Mouse (Mus musculus): Measurements from ENCODE around the gene Cbx5. TPM values are rescaled to one million over a fixed set of nuclear protein-coding genes. Genes with fewer than 3 reads are reported as not detected.
"Not testable (repeated sequence)": the region's sequence is repeated elsewhere in the genome, so short reads cannot be mapped to it uniquely, and the experiment has no call there.

The Cbx5 gene
- polyA plus RNA-seq, 1 experiment from 2014 or later, result 143 TPM

DNA sequence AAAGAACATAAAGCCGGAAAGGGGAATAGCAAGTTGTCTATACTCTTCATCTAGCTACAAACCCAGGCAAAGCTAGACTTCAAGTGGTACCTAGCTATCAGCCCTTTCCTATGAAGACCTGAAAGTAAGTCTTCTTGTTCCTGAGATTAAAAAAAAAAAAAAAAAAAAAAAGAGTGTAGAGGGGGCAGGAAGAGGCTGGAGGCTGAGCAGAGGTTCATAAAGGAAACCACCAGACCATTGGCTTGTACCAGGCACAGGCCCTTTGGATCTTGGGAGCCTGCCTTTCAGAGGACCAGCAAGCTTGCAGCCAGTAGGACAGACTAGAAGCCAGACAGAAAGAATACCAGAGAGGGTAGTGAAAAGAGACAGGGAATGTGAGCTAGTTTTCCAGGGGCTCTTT lies 13.7 kb upstream of the Cbx5 start:
- Histone ChIP-seq H3K4me2 (ENCODE audit: low read depth, low read length) (no peak overlapping the region), H3K4me3 (ENCODE audit: low read depth, low read length) (no peak overlapping the region), H3K4me1 (ENCODE audit: control insufficient read depth, insufficient read depth, low read length) (peaks cover 7% of the 10 kb centered on the region), H3K27ac (ENCODE audit: low read depth, low read length) (no peak overlapping the region), H3K9me3 (ENCODE audit: control insufficient read depth, low read length) (no peaks in the 10 kb centered on the region), H3K27me3 (ENCODE audit: control insufficient read depth, insufficient read depth, low read length) (no peaks in the 10 kb centered on the region), H3K9ac (replicated peaks; ENCODE audit: low read depth, low read length) (no peak overlapping the region), H3K36me3 (ENCODE audit: control insufficient read depth, insufficient read depth, low read length) (peaks cover 6% of the 10 kb centered on the region)
- no peak for ATAC-seq (ENCODE audit: low read depth)
- 97% methylated on average over 1 of the region's 1 CpGs for WGBS

DNA sequence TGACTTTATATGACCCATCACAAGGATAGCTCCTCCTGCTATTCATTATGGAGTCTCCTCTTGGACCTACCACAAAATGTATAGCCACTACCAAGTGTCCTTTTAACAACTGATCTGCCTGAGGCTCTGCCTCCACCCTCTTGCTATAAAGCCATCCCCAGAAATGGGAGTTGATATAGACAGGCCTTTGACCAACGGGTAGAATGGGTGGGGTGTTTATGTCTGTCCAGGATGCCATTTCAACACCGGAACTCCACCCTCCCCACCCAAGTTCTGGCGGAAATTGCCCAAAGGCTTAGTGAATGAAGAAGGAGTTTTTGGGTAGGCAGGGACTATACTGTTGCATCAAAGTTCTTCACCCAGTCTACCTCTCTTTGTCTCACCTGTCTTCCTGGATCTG lies 13.0 kb upstream of the Cbx5 start:
- Histone ChIP-seq H3K27ac (ENCODE audit: low read depth, low read length) (no peak overlapping the region), H3K9me3 (ENCODE audit: control insufficient read depth, low read length) (no peaks in the 10 kb centered on the region), H3K36me3 (ENCODE audit: control insufficient read depth, insufficient read depth, low read length) (peaks cover 13% of the 10 kb centered on the region), H3K9ac (replicated peaks; ENCODE audit: low read depth, low read length) (no peak overlapping the region), H3K27me3 (ENCODE audit: control insufficient read depth, insufficient read depth, low read length) (no peaks in the 10 kb centered on the region), H3K4me1 (ENCODE audit: control insufficient read depth, insufficient read depth, low read length) (peaks cover 7% of the 10 kb centered on the region), H3K4me2 (ENCODE audit: low read depth, low read length) (no peak overlapping the region), H3K4me3 (ENCODE audit: low read depth, low read length) (no peak overlapping the region)
- no peak for ATAC-seq (ENCODE audit: low read depth)
- 92% methylated on average over 3 of the region's 3 CpGs for WGBS

- 75% methylated on average over 1 of the region's 1 CpGs for WGBS
- no peak overlapping the region for H3K4me2 ChIP-seq (ENCODE audit: low read depth, low read length)
- no peaks in the 10 kb centered on the region for H3K9me3 ChIP-seq (ENCODE audit: control insufficient read depth, low read length)
- no peaks in the 10 kb centered on the region for H3K27me3 ChIP-seq (ENCODE audit: control insufficient read depth, insufficient read depth, low read length)
- H3K27ac ChIP-seq (ENCODE audit: low read depth, low read length), result no peak overlapping the region
- H3K4me1 ChIP-seq (ENCODE audit: control insufficient read depth, insufficient read depth, low read length), result peaks cover 7% of the 10 kb centered on the region
- no peak for ATAC-seq (ENCODE audit: low read depth)
- H3K36me3 ChIP-seq (ENCODE audit: control insufficient read depth, insufficient read depth, low read length), result peaks cover 24% of the 10 kb centered on the region
- H3K4me3 ChIP-seq (ENCODE audit: low read depth, low read length), result no peak overlapping the region
- no peak overlapping the region for H3K9ac ChIP-seq (replicated peaks; ENCODE audit: low read depth, low read length)
Observed at GRCm38 (mm10) chr15:103251595-103251994, 12.0 kb upstream of the Cbx5 start.

DNA sequence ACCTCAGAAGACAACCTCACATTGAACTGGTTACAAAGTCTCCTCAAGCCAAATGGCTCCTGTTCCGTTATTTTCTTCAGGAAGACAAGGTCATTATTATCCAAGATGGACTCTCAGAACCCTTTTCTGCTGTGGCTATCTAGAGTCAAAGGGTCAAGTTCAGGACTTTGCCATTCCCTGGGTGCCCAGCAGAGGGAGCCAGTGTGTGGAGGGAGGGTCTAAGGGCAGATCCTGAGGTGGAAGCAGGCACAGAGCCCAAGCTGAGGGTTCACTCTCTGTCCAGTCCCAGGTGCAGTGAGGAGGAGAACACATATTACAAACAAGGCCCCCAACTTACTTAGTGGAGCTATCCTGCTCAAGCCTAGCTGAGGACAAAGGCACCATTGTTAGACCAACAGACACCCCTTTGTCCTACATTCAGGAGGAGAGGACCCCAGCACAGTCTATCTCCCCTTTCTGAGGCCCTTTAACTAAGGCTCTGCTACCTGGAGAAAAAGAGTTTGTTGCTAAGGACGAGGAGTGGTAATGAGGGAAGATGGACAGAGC lies 10.7 kb upstream of the Cbx5 start:
- 0 out of 2 replicates have a peak, but pooled peaks have one; percentile 35 for ATAC-seq (ENCODE audit: low read depth)
- peaks cover 36% of the 10 kb centered on the region for H3K36me3 ChIP-seq (ENCODE audit: control insufficient read depth, insufficient read depth, low read length)
- peaks cover 7% of the 10 kb centered on the region for H3K4me1 ChIP-seq (ENCODE audit: control insufficient read depth, insufficient read depth, low read length)
- WGBS, result 21% methylated on average over 2 of the region's 2 CpGs
- H3K9ac ChIP-seq (replicated peaks; ENCODE audit: low read depth, low read length), result no peak overlapping the region
- no peaks in the 10 kb centered on the region for H3K27me3 ChIP-seq (ENCODE audit: control insufficient read depth, insufficient read depth, low read length)
- H3K4me2 ChIP-seq (ENCODE audit: low read depth, low read length), result no peak overlapping the region
- no peaks in the 10 kb centered on the region for H3K9me3 ChIP-seq (ENCODE audit: control insufficient read depth, low read length)
- no peak overlapping the region for H3K4me3 ChIP-seq (ENCODE audit: low read depth, low read length)
- H3K27ac ChIP-seq (ENCODE audit: low read depth, low read length), result no peak overlapping the region

GRCm38 (mm10) chr15:103249511-103249910 lies 9.9 kb upstream of the Cbx5 start:
- H3K27ac ChIP-seq (ENCODE audit: low read depth, low read length); H3K27me3 ChIP-seq (ENCODE audit: control insufficient read depth, insufficient read depth, low read length); H3K4me3 ChIP-seq (ENCODE audit: low read depth, low read length); H3K4me2 ChIP-seq (ENCODE audit: low read depth, low read length); H3K9ac ChIP-seq (replicated peaks; ENCODE audit: low read depth, low read length); H3K4me1 ChIP-seq (ENCODE audit: control insufficient read depth, insufficient read depth, low read length); ATAC-seq (ENCODE audit: low read depth); H3K9me3 ChIP-seq (ENCODE audit: control insufficient read depth, low read length): not testable (repeated sequence)
- H3K36me3 ChIP-seq (ENCODE audit: control insufficient read depth, insufficient read depth, low read length), result peaks cover 40% of the 10 kb centered on the region
- 91% methylated on average over 6 of the region's 6 CpGs for WGBS

DNA sequence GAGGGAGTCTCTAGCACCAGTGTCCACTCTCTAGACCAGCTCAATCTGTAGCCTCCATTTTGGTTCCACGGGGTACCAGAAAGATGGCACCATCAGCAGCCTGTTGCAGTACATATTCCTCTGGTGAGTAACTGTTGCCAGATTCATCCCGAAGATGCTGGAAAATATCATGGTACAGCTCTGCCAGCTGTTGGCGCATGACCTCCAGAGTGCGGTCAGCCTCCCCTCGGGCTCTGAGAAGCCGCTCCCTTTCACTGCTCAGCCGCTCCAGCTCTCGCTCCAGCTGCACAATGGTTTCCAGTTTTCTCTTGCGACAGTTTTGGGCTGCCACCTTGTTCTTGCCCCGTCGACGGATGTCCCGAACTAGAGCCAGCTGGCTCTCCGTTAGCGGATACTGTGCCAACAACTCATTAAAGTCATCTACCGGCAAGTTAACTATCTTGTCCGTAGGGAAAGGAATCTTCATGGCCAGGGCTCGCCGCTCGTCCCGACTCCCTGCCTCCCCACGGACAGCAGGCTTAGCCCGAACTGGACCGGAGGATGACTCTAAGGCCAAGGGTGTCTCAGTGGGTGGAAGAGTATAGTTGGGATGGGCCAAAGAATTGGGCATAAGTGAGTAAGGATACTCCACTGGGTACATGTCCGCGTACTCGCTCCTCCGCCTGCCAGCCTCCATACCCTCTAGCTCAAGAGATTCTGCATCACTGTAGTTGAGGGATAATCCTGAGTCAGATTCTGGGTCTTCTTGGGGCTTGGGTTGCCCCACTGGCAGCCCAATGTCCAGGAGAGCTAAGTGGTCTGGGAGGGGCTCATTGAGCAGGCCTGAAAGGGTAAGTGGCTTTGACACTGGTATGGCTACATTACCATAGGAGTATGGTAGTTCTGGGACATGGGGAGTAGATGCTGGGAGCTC lies 9.0 kb upstream of the Cbx5 start:
- Histone ChIP-seq H3K4me3 (ENCODE audit: low read depth, low read length) (no peak overlapping the region), H3K36me3 (ENCODE audit: control insufficient read depth, insufficient read depth, low read length) (peaks cover 45% of the 10 kb centered on the region), H3K4me1 (ENCODE audit: control insufficient read depth, insufficient read depth, low read length) (peaks cover 2% of the 10 kb centered on the region; the same call in 1 of the 2 replicates), H3K27me3 (ENCODE audit: control insufficient read depth, insufficient read depth, low read length) (no peaks in the 10 kb centered on the region), H3K9me3 (ENCODE audit: control insufficient read depth, low read length) (no peaks in the 10 kb centered on the region), H3K4me2 (ENCODE audit: low read depth, low read length) (no peak overlapping the region), H3K9ac (replicated peaks; ENCODE audit: low read depth, low read length) (no peak overlapping the region), H3K27ac (ENCODE audit: low read depth, low read length) (no peak overlapping the region)
- peak; percentile 35; the same call in 1 of the 2 replicates for ATAC-seq (ENCODE audit: low read depth)
- WGBS, result 78% methylated on average over 28 of the region's 28 CpGs

- Histone ChIP-seq H3K4me2 (ENCODE audit: low read depth, low read length) (no peak overlapping the region), H3K9ac (replicated peaks; ENCODE audit: low read depth, low read length) (no peak overlapping the region), H3K4me1 (ENCODE audit: control insufficient read depth, insufficient read depth, low read length) (peaks cover 10% of the 10 kb centered on the region), H3K9me3 (ENCODE audit: control insufficient read depth, low read length) (no peaks in the 10 kb centered on the region), H3K36me3 (ENCODE audit: control insufficient read depth, insufficient read depth, low read length) (peaks cover 52% of the 10 kb centered on the region), H3K27ac (ENCODE audit: low read depth, low read length) (no peak overlapping the region), H3K4me3 (ENCODE audit: low read depth, low read length) (no peak overlapping the region), H3K27me3 (ENCODE audit: control insufficient read depth, insufficient read depth, low read length) (no peaks in the 10 kb centered on the region)
- ATAC-seq (ENCODE audit: low read depth), result no peak
Observed at GRCm38 (mm10) chr15:103247782-103248400, 8.3 kb upstream of the Cbx5 start.

- WGBS, result 92% methylated on average over 9 of the region's 9 CpGs
- H3K9ac ChIP-seq (replicated peaks; ENCODE audit: low read depth, low read length), result no peak overlapping the region
- H3K4me2 ChIP-seq (ENCODE audit: low read depth, low read length), result no peak overlapping the region
- no peak overlapping the region for H3K27ac ChIP-seq (ENCODE audit: low read depth, low read length)
- H3K9me3 ChIP-seq (ENCODE audit: control insufficient read depth, low read length), result no peaks in the 10 kb centered on the region
- H3K36me3 ChIP-seq (ENCODE audit: control insufficient read depth, insufficient read depth, low read length), result peaks cover 59% of the 10 kb centered on the region
- no peaks in the 10 kb centered on the region for H3K27me3 ChIP-seq (ENCODE audit: control insufficient read depth, insufficient read depth, low read length)
- no peak overlapping the region for H3K4me3 ChIP-seq (ENCODE audit: low read depth, low read length)
- H3K4me1 ChIP-seq (ENCODE audit: control insufficient read depth, insufficient read depth, low read length), result peaks cover 16% of the 10 kb centered on the region
- no peak for ATAC-seq (ENCODE audit: low read depth)
Observed at GRCm38 (mm10) chr15:103247078-103247781, 7.6 kb upstream of the Cbx5 start.
